Comparison of ENCODE assay signal across 19 mouse cellular contexts in the genomic region with DNA sequence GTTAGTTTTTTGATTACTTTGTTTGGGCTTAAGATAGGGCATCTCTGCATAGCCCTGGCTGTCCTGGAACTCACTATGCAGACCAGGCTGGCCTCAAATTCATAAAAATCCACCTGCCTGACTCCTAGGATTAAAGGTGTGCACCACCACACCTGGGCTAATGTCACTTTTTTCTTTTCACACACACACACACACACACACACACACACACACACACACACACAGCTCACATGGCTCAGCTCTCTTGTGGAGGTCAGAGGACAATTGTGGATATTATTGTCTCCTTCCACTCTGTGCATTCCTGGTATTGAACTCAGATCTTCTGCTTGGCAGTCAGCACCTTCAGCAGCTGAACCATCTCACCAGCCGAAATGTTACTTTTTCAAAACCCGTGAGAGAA.
DNase-seq lines count a peak whose midpoint lies in the region; ATAC-seq and TF ChIP-seq lines count a peak whose summit lies in the region.
"Had no signal": no experiment of that assay in that cellular context is flagged by ENCODE, and none has a peak within 500 bp of the region (broad histone marks: within the 10 kb centered on the region; RNA-seq: fewer than 3 reads in every experiment).

No protein-coding gene starts in this region.

- DNase-seq in neural tube, embryonic 10.5 days (ENCODE audit: extremely low spot score, low spot score), result peak; percentile 12
- DNase-seq in stomach, postnatal 0 days (ENCODE audit: low spot score), result no peak
- DNase-seq in layer of hippocampus, adult 9-11 months, result no peak
- DNase-seq in left cerebral cortex, postnatal 36 days (ENCODE audit: low spot score in 2 of 2), result no peak
- DNase-seq: adrenal gland, postnatal 10 days; cerebellum, adult 18-20 months; cerebellum, postnatal 14 days; kidney, postnatal 14 days; lung, adult 18-20 months; lung, postnatal 10 days; thymus, postnatal 36 days had no signal

- WGBS in heart, embryonic 15.5 days, result 66% methylated on average over 2 of the region's 2 CpGs
- WGBS in heart, embryonic 11.5 days (ENCODE audit: insufficient replicate concordance), result 64% methylated on average over 2 of the region's 2 CpGs
- 75% methylated on average over 2 of the region's 2 CpGs for WGBS in neural tube, embryonic 15.5 days
- WGBS in intestine, embryonic 16.5 days, result 58% methylated on average over 2 of the region's 2 CpGs
- WGBS in stomach, postnatal 0 days, result 52% methylated on average over 2 of the region's 2 CpGs

- H3K4me2 ChIP-seq in heart, embryonic 15.5 days, result no peak overlapping the region
- no peak overlapping the region for H3K4me2 ChIP-seq in heart, embryonic 11.5 days
- H3K4me2 ChIP-seq in neural tube, embryonic 15.5 days, result no peak overlapping the region
- H3K4me2 ChIP-seq in intestine, embryonic 16.5 days (ENCODE audit: low read depth, low read length), result peak overlapping the region; percentile 32
- no peak overlapping the region for H3K4me2 ChIP-seq in stomach, postnatal 0 days (replicated peaks; ENCODE audit: low read depth)

- intact Hi-C loops in left cerebral cortex, postnatal 36 days (cut with DNase I), result no loop called here

- H3K9me3 ChIP-seq in heart, embryonic 15.5 days (replicated peaks), result no peaks in the 10 kb centered on the region
- no peaks in the 10 kb centered on the region for H3K9me3 ChIP-seq in heart, embryonic 11.5 days (replicated peaks; ENCODE audit: control insufficient read depth, low read length)
- no peaks in the 10 kb centered on the region for H3K9me3 ChIP-seq in neural tube, embryonic 15.5 days (replicated peaks)
- H3K9me3 ChIP-seq in intestine, embryonic 16.5 days (ENCODE audit: control insufficient read depth, low read length), result no peaks in the 10 kb centered on the region
- H3K9me3 ChIP-seq in stomach, postnatal 0 days (ENCODE audit: control insufficient read depth, low read length), result no peaks in the 10 kb centered on the region
- H3K9me3 ChIP-seq: forebrain, embryonic 10.5 days; hindbrain, embryonic 13.5 days; limb, embryonic 13.5 days; liver, embryonic 12.5 days had no signal

- peaks cover 30% of the 10 kb centered on the region for H3K4me1 ChIP-seq in heart, embryonic 15.5 days (replicated peaks)
- H3K4me1 ChIP-seq in heart, embryonic 11.5 days (ENCODE audit: control insufficient read depth, insufficient read depth, low read length), result peaks cover 11% of the 10 kb centered on the region; the same call in 1 of the 2 replicates
- H3K4me1 ChIP-seq in neural tube, embryonic 15.5 days, result peaks cover 16% of the 10 kb centered on the region
- peaks cover 10% of the 10 kb centered on the region; the same call in 1 of the 2 replicates for H3K4me1 ChIP-seq in intestine, embryonic 16.5 days (ENCODE audit: control insufficient read depth, insufficient read depth, low read length)
- peaks cover 8% of the 10 kb centered on the region for H3K4me1 ChIP-seq in stomach, postnatal 0 days (replicated peaks; ENCODE audit: control insufficient read depth, insufficient read depth)

- ATAC-seq in heart, embryonic 15.5 days (replicated peaks; ENCODE audit: insufficient number of reproducible peaks, insufficient read depth, low FRiP score, low read depth), result no peak
- no peak for ATAC-seq in heart, embryonic 11.5 days (replicated peaks; ENCODE audit: insufficient number of reproducible peaks, low FRiP score, low TSS enrichment)
- ATAC-seq in neural tube, embryonic 15.5 days (ENCODE audit: low FRiP score), result no peak
- ATAC-seq in intestine, embryonic 16.5 days, result no peak
- no peak for ATAC-seq in stomach, postnatal 0 days (ENCODE audit: low FRiP score, low TSS enrichment)

- H3K9ac ChIP-seq in heart, embryonic 15.5 days, result no peak overlapping the region
- no peak overlapping the region for H3K9ac ChIP-seq in heart, embryonic 11.5 days (ENCODE audit: low read depth, low read length)
- H3K9ac ChIP-seq in neural tube, embryonic 15.5 days (replicated peaks), result no peak overlapping the region
- peak overlapping the region; percentile 48 for H3K9ac ChIP-seq in intestine, embryonic 16.5 days (ENCODE audit: low read depth, low read length)
- no peak overlapping the region for H3K9ac ChIP-seq in stomach, postnatal 0 days (ENCODE audit: low read length)
- H3K9ac ChIP-seq: limb, embryonic 13.5 days; liver, embryonic 12.5 days had no signal

- no peak for TF ChIP-seq CTCF in stomach, postnatal 0 days (IDR thresholded peaks at IDR 0.05; ENCODE audit: low read depth)

- no peak for TF ChIP-seq EP300 in stomach, postnatal 0 days (optimal IDR thresholded peaks at IDR 0.05)

- H3K36me3 ChIP-seq in heart, embryonic 15.5 days, result no peaks in the 10 kb centered on the region
- no peaks in the 10 kb centered on the region for H3K36me3 ChIP-seq in heart, embryonic 11.5 days (ENCODE audit: control insufficient read depth, insufficient read depth, low read length)
- H3K36me3 ChIP-seq in neural tube, embryonic 15.5 days, result no peaks in the 10 kb centered on the region
- no peaks in the 10 kb centered on the region for H3K36me3 ChIP-seq in intestine, embryonic 16.5 days (ENCODE audit: control insufficient read depth, insufficient read depth, low read length)
- H3K36me3 ChIP-seq in stomach, postnatal 0 days (ENCODE audit: control insufficient read depth, insufficient read depth, low read length), result no peaks in the 10 kb centered on the region
- H3K36me3 ChIP-seq: forebrain, embryonic 10.5 days; hindbrain, embryonic 13.5 days; limb, embryonic 13.5 days; liver, embryonic 12.5 days had no signal

- H3K4me3 ChIP-seq in heart, embryonic 15.5 days, result no peak overlapping the region
- H3K4me3 ChIP-seq in heart, embryonic 11.5 days (ENCODE audit: low read depth, low read length), result no peak overlapping the region
- no peak overlapping the region for H3K4me3 ChIP-seq in neural tube, embryonic 15.5 days (replicated peaks)
- peak overlapping the region; percentile 2; the same call in 1 of the 2 replicates for H3K4me3 ChIP-seq in intestine, embryonic 16.5 days (ENCODE audit: low read length)
- H3K4me3 ChIP-seq in stomach, postnatal 0 days (ENCODE audit: low read depth, low read length), result no peak overlapping the region
- H3K4me3 ChIP-seq: liver, embryonic 12.5 days had no signal

- peak overlapping the region; percentile 93 for H3K27ac ChIP-seq in heart, embryonic 15.5 days
- H3K27ac ChIP-seq in heart, embryonic 11.5 days (ENCODE audit: low read depth, low read length), result no peak overlapping the region
- H3K27ac ChIP-seq in neural tube, embryonic 15.5 days (replicated peaks), result no peak overlapping the region
- H3K27ac ChIP-seq in intestine, embryonic 16.5 days (ENCODE audit: low read length), result peak overlapping the region; percentile 85
- peak overlapping the region; percentile 53; the same call in 1 of the 2 replicates for H3K27ac ChIP-seq in stomach, postnatal 0 days (replicated peaks)
- H3K27ac ChIP-seq: hindbrain, embryonic 13.5 days; limb, embryonic 13.5 days; liver, embryonic 12.5 days had no signal

- no peaks in the 10 kb centered on the region for H3K27me3 ChIP-seq in heart, embryonic 15.5 days
- peaks cover 6% of the 10 kb centered on the region; the same call in 1 of the 2 replicates for H3K27me3 ChIP-seq in heart, embryonic 11.5 days (ENCODE audit: control insufficient read depth, insufficient read depth, low read length)
- peaks cover 7% of the 10 kb centered on the region for H3K27me3 ChIP-seq in neural tube, embryonic 15.5 days (replicated peaks)
- no peaks in the 10 kb centered on the region for H3K27me3 ChIP-seq in intestine, embryonic 16.5 days (replicated peaks; ENCODE audit: control insufficient read depth, insufficient read depth, low read length)
- H3K27me3 ChIP-seq in stomach, postnatal 0 days (ENCODE audit: control insufficient read depth, insufficient read depth, low read length), result no peaks in the 10 kb centered on the region

Comparison
In these comparisons a context has a peak if more than half of its experiments do, and no peak if none do; other contexts are left out.
1. H3K27ac ChIP-seq: peak in heart, embryonic 15.5 days (single experiment), intestine, embryonic 16.5 days (single experiment) and stomach, postnatal 0 days (single experiment); none in heart, embryonic 11.5 days (single experiment) and neural tube, embryonic 15.5 days (single experiment).